Mouse (Mus musculus) heart, adult 2 months (tissue): ENCODE measurements around the gene Camk1d. TPM values are rescaled to one million over a fixed set of nuclear protein-coding genes. Genes with fewer than 3 reads are reported as not detected.

Source experiments
- DNase-seq, 2 experiments: peaks; one replicate each; pipeline ENCODE4 v3.0.0; 2021
- H3K27ac ChIP-seq: fragments of 200-600 bp; 2 replicates; pipeline ENCODE4 v1.8.1; 2022
- H3K27me3 ChIP-seq: fragments of 200-500 bp; 2 replicates; pipeline ENCODE4 v1.6.1; 2012; ENCODE audit warnings: mild to moderate bottlenecking, low read length, inconsistent platforms, mixed read lengths; ENCODE audit not compliant: control insufficient read depth, insufficient read depth
- H3K36me3 ChIP-seq: fragments of 200-500 bp; 2 replicates; pipeline ENCODE4 v1.6.1; 2012; ENCODE audit warnings: low read length, inconsistent platforms; ENCODE audit not compliant: control insufficient read depth, insufficient read depth
- H3K4me1 ChIP-seq: fragments of 200-500 bp; 2 replicates; pipeline ENCODE4 v1.6.1; 2011; ENCODE audit warnings: low read length; ENCODE audit not compliant: control insufficient read depth, insufficient read depth
- H3K4me3 ChIP-seq: fragments of 200-600 bp; 2 replicates; pipeline ENCODE4 v1.8.1; 2022
- H3K79me2 ChIP-seq: fragments of 200-500 bp; replicated peaks from 2 replicates; pipeline ENCODE4 v1.6.1; 2012; ENCODE audit warnings: mild to moderate bottlenecking, inconsistent platforms, low read length, moderate library complexity, mixed read lengths; ENCODE audit not compliant: control insufficient read depth, insufficient read depth
- H3K9ac ChIP-seq: fragments of 200-500 bp; 2 replicates; pipeline ENCODE4 v1.6.1; 2012; ENCODE audit warnings: low read depth, mild to moderate bottlenecking, control low read depth, inconsistent platforms, low read length, mixed read lengths
- CTCF ChIP-seq: fragments of 200-600 bp; IDR thresholded peaks from 2 replicates; pipeline ENCODE4 v1.8.1; 2022; ENCODE audit warnings: antibody characterized with exemption, mild to moderate bottlenecking, moderate library complexity
- EP300 ChIP-seq: fragments of 200-500 bp; IDR thresholded peaks from 2 replicates; pipeline ENCODE4 v1.6.1; 2011; ENCODE audit warnings: low read depth, low read length, control low read depth; ENCODE audit not compliant: insufficient read depth
- POLR2A ChIP-seq: fragments of 200-500 bp; IDR thresholded peaks from 2 replicates; pipeline ENCODE4 v1.6.1; 2011; ENCODE audit warnings: mild to moderate bottlenecking, low read depth, low read length, control low read depth; ENCODE audit not compliant: insufficient read depth
- WGBS: fragments of 180-500 bp; shearing (Covaris S2); methylation state at CpG from one replicate; pipeline ENCODE4 v1.1.7; 2018; 5-methylcytosine and 5-hydroxymethylcytosine counted together
- intact Hi-C: fragments of 180-260 bp; cut with DNase I; formaldehyde crosslinking; loops from one replicate; pipeline ENCODE4 v1.15.1; 2025
- polyA plus RNA-seq: library from polyadenylated mRNA; depleted of rRNA; stranded (reverse); fragments of >200 nt; gene quantifications from 2 replicates; pipeline ENCODE4 v1.2.3, GENCODE M21; 2012
- total RNA-seq, 2 experiments: library from RNA; stranded (reverse); gene quantifications; 2 replicates each; pipeline ENCODE4 v1.2.3; 2021

Gene Camk1d
- total and polyA plus RNA-seq, 3 experiments = 2.5 to 4.9 (median 4.3) TPM

GRCm38 (mm10) chr2:5298071-5298470, 416.2 kb downstream of the Camk1d start:
- Histone ChIP-seq H3K27me3 (no peaks in the 10 kb centered on the region), H3K4me3 (no peak overlapping the region), H3K27ac (no peak overlapping the region), H3K9ac (no peak overlapping the region), H3K79me2 (no peaks in the 10 kb centered on the region), H3K4me1 (no peaks in the 10 kb centered on the region), H3K36me3 (no peaks in the 10 kb centered on the region)
- WGBS = 69% methylated on average over 10 of the region's 10 CpGs
- peak in 1 of 2 experiments; percentile 17 for DNase-seq
- TF ChIP-seq POLR2A = no peak
- TF ChIP-seq CTCF = no peak
- no peak for TF ChIP-seq EP300
- intact Hi-C loops = no loop called here

- H3K27ac ChIP-seq = no peak overlapping the region
- TF ChIP-seq POLR2A (no peak), EP300 (no peak), CTCF (no peak)
- no peaks in the 10 kb centered on the region for H3K79me2 ChIP-seq
- no peaks in the 10 kb centered on the region for H3K4me1 ChIP-seq
- no peaks in the 10 kb centered on the region for H3K27me3 ChIP-seq
- no peak overlapping the region for H3K9ac ChIP-seq
- H3K4me3 ChIP-seq = no peak overlapping the region
- no peaks in the 10 kb centered on the region for H3K36me3 ChIP-seq
- no peak for DNase-seq
- 79% methylated on average over 11 of the region's 11 CpGs for WGBS
- intact Hi-C loops = no loop called here
Observed at GRCm38 (mm10) chr2:5296749-5297545, 417.4 kb downstream of the Camk1d start.

GRCm38 (mm10) chr2:5295098-5295497, 419.2 kb downstream of the Camk1d start:
- intact Hi-C loops = no loop called here
- TF ChIP-seq EP300 (no peak), CTCF (no peak), POLR2A (no peak)
- Histone ChIP-seq H3K36me3 (no peaks in the 10 kb centered on the region), H3K4me1 (no peaks in the 10 kb centered on the region), H3K27ac (no peak overlapping the region), H3K27me3 (no peaks in the 10 kb centered on the region), H3K9ac (no peak overlapping the region), H3K4me3 (no peak overlapping the region), H3K79me2 (no peaks in the 10 kb centered on the region)
- DNase-seq = no peak

GRCm38 (mm10) chr2:5294451-5294850, 419.9 kb downstream of the Camk1d start:
- Histone ChIP-seq H3K9ac (no peak overlapping the region), H3K36me3 (no peaks in the 10 kb centered on the region), H3K4me1 (no peaks in the 10 kb centered on the region), H3K4me3 (no peak overlapping the region), H3K27me3 (no peaks in the 10 kb centered on the region), H3K79me2 (no peaks in the 10 kb centered on the region), H3K27ac (no peak overlapping the region)
- DNase-seq = no peak
- WGBS = 55% methylated on average over 5 of the region's 5 CpGs
- TF ChIP-seq EP300 (no peak), CTCF (no peak), POLR2A (no peak)
- intact Hi-C loops = no loop called here

- TF ChIP-seq EP300 (no peak), CTCF (no peak), POLR2A (no peak)
- intact Hi-C loops = no loop called here
Observed at GRCm38 (mm10) chr2:5288593-5288992, 425.7 kb downstream of the Camk1d start.

GRCm38 (mm10) chr2:5287044-5287380, 427.3 kb downstream of the Camk1d start:
- Histone ChIP-seq H3K79me2 (no peaks in the 10 kb centered on the region), H3K27ac (no peak overlapping the region)

More at GRCm38 (mm10) chr2:5288593-5288992, 425.7 kb downstream of the Camk1d start:
- Histone ChIP-seq H3K4me3 (no peak overlapping the region), H3K36me3 (no peaks in the 10 kb centered on the region), H3K27me3 (no peaks in the 10 kb centered on the region), H3K79me2 (no peaks in the 10 kb centered on the region), H3K4me1 (peaks cover 2% of the 10 kb centered on the region; the same call in 1 of the 2 replicates), H3K27ac (no peak overlapping the region), H3K9ac (no peak overlapping the region)
- 56% methylated on average over 4 of the region's 4 CpGs for WGBS
- DNase-seq = no peak

More at GRCm38 (mm10) chr2:5287044-5287380, 427.3 kb downstream of the Camk1d start:
- H3K4me3 ChIP-seq = no peak overlapping the region
- no peak overlapping the region for H3K9ac ChIP-seq
- WGBS = 74% methylated on average over 3 of the region's 3 CpGs
- H3K4me1 ChIP-seq = peaks cover 2% of the 10 kb centered on the region; the same call in 1 of the 2 replicates
- intact Hi-C loops = no loop called here
- no peak for DNase-seq
- no peaks in the 10 kb centered on the region for H3K27me3 ChIP-seq
- TF ChIP-seq CTCF (no peak), EP300 (no peak), POLR2A (no peak)
- no peaks in the 10 kb centered on the region for H3K36me3 ChIP-seq
